Mouse (Mus musculus) E14TG2a.4 (cell line): ENCODE measurements around the gene Ebp.
A peak's percentile ranks its signal among the peaks of the same experiment; 100 is the strongest.

ENCODE experiments used
- H3K27me3 ChIP-seq: 2 replicates; pipeline ENCODE4 v1.6.1; 2014; ENCODE audit warnings: low read length, control low read depth; ENCODE audit not compliant: insufficient read depth
- H3K36me3 ChIP-seq: 2 replicates; pipeline ENCODE4 v1.6.1; 2014; ENCODE audit warnings: low read length, control low read depth; ENCODE audit not compliant: insufficient read depth
- H3K4me1 ChIP-seq: replicated peaks from 2 replicates; pipeline ENCODE4 v1.6.1; 2014; ENCODE audit warnings: low read depth, low read length, control low read depth
- H3K4me3 ChIP-seq: replicated peaks from 2 replicates; pipeline ENCODE4 v1.5.1; 2014; ENCODE audit warnings: mild to moderate bottlenecking, low read length
- H3K9me3 ChIP-seq: 2 replicates; pipeline ENCODE4 v1.6.1; 2014; ENCODE audit warnings: low read length, control low read depth
- CTCF ChIP-seq: conservative IDR thresholded peaks from 2 replicates; pipeline ENCODE4 v1.5.1; 2014; ENCODE audit warnings: low read length
- NANOG ChIP-seq: IDR thresholded peaks from 2 replicates; pipeline ENCODE4 v1.6.1; 2014; ENCODE audit warnings: borderline replicate concordance, low read length, mixed read lengths
- POU5F1 ChIP-seq: IDR thresholded peaks from 2 replicates; pipeline ENCODE4 v1.6.1; 2014; ENCODE audit warnings: low read length, borderline replicate concordance

The Ebp gene

GRCm38 (mm10) chrX:8193419-8193723, at the start of gene Ebp:
Gene Ebp (minus strand): TSS chrX:8193512.
- peaks cover 22% of the 10 kb centered on the region for H3K36me3 ChIP-seq
- H3K27me3 ChIP-seq = no peaks in the 10 kb centered on the region
- H3K4me3 ChIP-seq = peak within 1 kb of the TSS; percentile 80
- TF ChIP-seq NANOG = no peak
- no peak for TF ChIP-seq POU5F1
- no peak for TF ChIP-seq CTCF
- H3K9me3 ChIP-seq = no peaks in the 10 kb centered on the region
- peaks cover 36% of the 10 kb centered on the region for H3K4me1 ChIP-seq

GRCm38 (mm10) chrX:8238804-8239395, 45.6 kb upstream of the Ebp start:
- peaks cover 28% of the 10 kb centered on the region for H3K36me3 ChIP-seq

GRCm38 (mm10) chrX:8236704-8237103, 43.4 kb upstream of the Ebp start:
- H3K36me3 ChIP-seq = peaks cover 15% of the 10 kb centered on the region
- H3K4me3 ChIP-seq = no peak overlapping the region
- peaks cover 23% of the 10 kb centered on the region for H3K4me1 ChIP-seq
- no peaks in the 10 kb centered on the region for H3K27me3 ChIP-seq
- no peaks in the 10 kb centered on the region for H3K9me3 ChIP-seq
- no peak for TF ChIP-seq NANOG

More at GRCm38 (mm10) chrX:8238804-8239395, 45.6 kb upstream of the Ebp start:
- Histone ChIP-seq H3K4me3 (no peak overlapping the region), H3K9me3 (no peaks in the 10 kb centered on the region), H3K4me1 (peaks cover 23% of the 10 kb centered on the region), H3K27me3 (no peaks in the 10 kb centered on the region)
- TF ChIP-seq CTCF (no peak), POU5F1 (no peak), NANOG (no peak)

- Histone ChIP-seq H3K36me3 (no peaks in the 10 kb centered on the region), H3K4me1 (peaks cover 17% of the 10 kb centered on the region), H3K27me3 (no peaks in the 10 kb centered on the region), H3K9me3 (no peaks in the 10 kb centered on the region), H3K4me3 (no peak overlapping the region)
- TF ChIP-seq NANOG = no peak
- no peak for TF ChIP-seq CTCF
- TF ChIP-seq POU5F1 = no peak
These were observed 40.3 kb upstream of the Ebp start for GRCm38 (mm10) chrX:8233602-8234001.

GRCm38 (mm10) chrX:8230272-8230671, 37.0 kb upstream of the Ebp start:
- TF ChIP-seq POU5F1 = no peak
- no peak for TF ChIP-seq CTCF
- TF ChIP-seq NANOG = no peak
- Histone ChIP-seq H3K27me3 (no peaks in the 10 kb centered on the region), H3K36me3 (no peaks in the 10 kb centered on the region), H3K9me3 (no peaks in the 10 kb centered on the region), H3K4me1 (peaks cover 11% of the 10 kb centered on the region), H3K4me3 (peak overlapping the region; percentile 46)

GRCm38 (mm10) chrX:8223473-8223872, 30.2 kb upstream of the Ebp start:
- Histone ChIP-seq H3K9me3 (no peaks in the 10 kb centered on the region), H3K36me3 (no peaks in the 10 kb centered on the region), H3K27me3 (no peaks in the 10 kb centered on the region), H3K4me3 (no peak overlapping the region), H3K4me1 (peaks cover 44% of the 10 kb centered on the region)
- TF ChIP-seq NANOG (no peak), CTCF (no peak), POU5F1 (no peak)

GRCm38 (mm10) chrX:8222678-8223421, 29.5 kb upstream of the Ebp start:
- TF ChIP-seq CTCF (no peak), POU5F1 (no peak), NANOG (no peak)
- no peaks in the 10 kb centered on the region for H3K36me3 ChIP-seq
- no peaks in the 10 kb centered on the region for H3K9me3 ChIP-seq
- H3K4me3 ChIP-seq = no peak overlapping the region
- 0 out of 2 replicates have a peak, but pooled peaks cover 4% of the 10 kb centered on the region for H3K27me3 ChIP-seq
- peaks cover 51% of the 10 kb centered on the region for H3K4me1 ChIP-seq

- H3K4me1 ChIP-seq = peaks cover 56% of the 10 kb centered on the region
- no peak for TF ChIP-seq CTCF
- TF ChIP-seq POU5F1 = no peak
- no peak for TF ChIP-seq NANOG
- no peak overlapping the region for H3K4me3 ChIP-seq
- 0 out of 2 replicates have a peak, but pooled peaks cover 7% of the 10 kb centered on the region for H3K27me3 ChIP-seq
- H3K36me3 ChIP-seq = no peaks in the 10 kb centered on the region
- H3K9me3 ChIP-seq = no peaks in the 10 kb centered on the region
These were observed 29.0 kb upstream of the Ebp start for GRCm38 (mm10) chrX:8222296-8222677.

GRCm38 (mm10) chrX:8219651-8220050, 26.3 kb upstream of the Ebp start:
- Histone ChIP-seq H3K4me3 (peak overlapping the region; percentile 32; the same call in 1 of the 2 replicates), H3K36me3 (no peaks in the 10 kb centered on the region), H3K27me3 (0 out of 2 replicates have a peak, but pooled peaks cover 9% of the 10 kb centered on the region), H3K9me3 (no peaks in the 10 kb centered on the region), H3K4me1 (peaks cover 56% of the 10 kb centered on the region)
- TF ChIP-seq POU5F1 = no peak
- peak; percentile 77; the same call in 1 of the 2 replicates for TF ChIP-seq NANOG
